Mouse (Mus musculus): ENCODE measurements around the gene Vamp9.

The Vamp9 gene

GRCm38 (mm10) chr5:99906181-99906956 is at the start of gene Vamp9:
Gene Vamp9 (plus strand): TSS chr5:99906254.
- DNase-seq (ENCODE audit: extremely low read depth, low read depth): no peak

DNA sequence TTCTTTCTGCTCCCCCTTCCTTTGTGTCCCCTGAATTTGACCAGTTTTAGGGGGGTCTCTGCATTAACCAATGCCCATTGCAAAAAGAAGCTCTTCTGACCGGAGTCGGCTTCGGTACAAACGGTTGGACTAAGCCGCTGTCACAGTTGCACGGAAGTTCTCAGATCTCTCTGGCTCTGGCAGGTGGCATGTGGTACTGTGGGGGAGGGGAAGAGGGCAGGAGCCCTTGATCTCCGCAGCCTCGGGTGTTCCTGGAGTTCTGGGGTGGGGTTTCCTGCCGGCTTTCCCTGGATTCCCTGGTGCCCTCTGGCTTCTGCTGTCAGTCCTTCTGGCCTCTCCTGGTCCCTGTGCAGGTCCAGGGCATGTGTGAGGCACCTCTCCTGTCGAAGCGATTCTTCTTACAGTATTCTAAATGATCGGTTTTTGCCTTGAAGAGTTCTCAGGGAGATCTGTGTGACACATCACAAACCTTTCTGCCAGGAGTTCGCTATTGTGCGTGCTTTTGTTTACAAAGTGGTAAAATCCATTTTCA is 48.9 kb upstream of the Vamp9 start:
- no peak for DNase-seq (ENCODE audit: extremely low read depth, low read depth)

GRCm38 (mm10) chr5:99859637-99860433 is 46.2 kb upstream of the Vamp9 start:
- no peak for DNase-seq (ENCODE audit: extremely low read depth, low read depth)

DNA sequence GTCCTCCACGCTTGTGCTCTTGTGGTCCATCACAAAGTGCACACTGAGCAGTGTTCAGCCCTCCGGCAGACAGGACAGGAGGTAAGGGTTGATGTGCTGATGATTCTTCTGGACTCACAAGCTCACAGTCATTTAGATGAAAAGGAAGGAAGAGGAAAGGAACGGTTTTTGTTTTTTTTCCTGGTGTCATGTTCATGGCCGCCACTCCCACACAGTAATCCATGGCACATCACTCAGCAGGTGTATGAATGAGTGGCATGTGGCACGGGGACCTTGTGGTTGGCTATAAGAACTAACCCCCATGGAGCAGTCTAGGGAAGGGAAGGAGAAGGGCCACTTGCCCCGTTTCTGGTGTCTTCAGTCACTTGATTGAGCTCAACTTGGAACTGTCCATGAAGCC is 44.2 kb upstream of the Vamp9 start:
- no peak for DNase-seq (ENCODE audit: extremely low read depth, low read depth)

- DNase-seq (ENCODE audit: extremely low read depth, low read depth): no peak
Observed at GRCm38 (mm10) chr5:99863656-99864380, 42.2 kb upstream of the Vamp9 start.

DNA sequence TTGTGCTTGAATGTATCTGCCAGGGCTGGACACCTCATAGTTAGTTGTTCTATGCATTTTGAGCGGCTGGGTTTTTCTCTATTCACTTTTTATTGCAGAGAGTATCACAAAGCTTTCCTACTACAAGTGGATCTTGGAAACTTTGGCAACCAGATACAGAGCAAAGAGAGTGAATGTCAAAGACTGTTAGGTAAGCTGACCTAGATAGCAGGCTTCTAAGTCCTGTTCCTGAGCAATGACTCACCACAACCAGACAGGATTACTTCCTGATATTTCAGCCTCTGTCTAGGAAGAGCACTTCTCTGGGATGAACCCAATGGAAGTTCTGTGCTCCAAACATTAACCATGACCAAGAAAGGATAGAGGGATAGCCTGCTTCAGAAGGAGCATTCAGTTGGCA is 40.3 kb upstream of the Vamp9 start:
- DNase-seq (ENCODE audit: extremely low read depth, low read depth): no peak

DNA sequence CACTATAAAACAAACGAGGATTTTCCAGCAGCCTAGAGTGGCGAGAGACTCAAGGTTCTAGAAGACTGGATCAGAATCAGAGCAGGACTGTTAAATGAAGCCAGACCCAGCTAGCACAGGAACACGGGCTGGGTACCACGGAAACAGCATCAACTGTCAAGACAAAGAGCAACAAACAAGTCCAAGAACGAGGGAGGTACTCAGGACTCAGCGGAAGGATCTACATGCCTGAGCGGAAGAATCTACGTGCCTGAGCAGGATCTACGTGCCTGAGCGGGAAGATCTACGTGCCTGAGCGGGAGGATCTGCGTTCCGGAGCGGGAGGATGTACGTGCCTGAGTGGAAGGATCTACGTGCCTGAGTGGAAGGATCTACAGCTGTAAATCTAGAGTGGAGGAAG is 37.8 kb upstream of the Vamp9 start:
- DNase-seq (ENCODE audit: extremely low read depth, low read depth): no peak

DNA sequence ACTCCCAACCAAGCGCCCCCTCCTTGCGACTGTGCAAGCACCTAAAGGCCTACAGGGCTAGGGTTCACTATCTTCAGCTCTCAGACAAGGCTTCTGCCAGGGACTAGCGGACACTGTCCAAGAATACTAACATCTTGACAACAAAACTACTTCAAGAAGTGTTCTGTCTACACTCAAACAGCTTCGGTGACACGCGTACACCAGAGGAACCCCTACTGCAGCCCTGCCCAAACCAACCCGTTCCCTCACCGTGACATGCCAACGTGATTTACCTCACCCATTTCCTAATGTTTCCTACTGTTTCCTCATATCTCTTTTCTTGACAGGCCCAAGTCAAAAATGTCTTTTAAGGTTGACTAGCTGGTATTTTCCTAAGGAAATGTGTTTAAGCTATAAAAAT is 37.1 kb upstream of the Vamp9 start:
- DNase-seq (ENCODE audit: extremely low read depth, low read depth): no peak

- DNase-seq (ENCODE audit: extremely low read depth, low read depth): no peak
Observed at GRCm38 (mm10) chr5:99877565-99877964, 28.5 kb upstream of the Vamp9 start.

DNA sequence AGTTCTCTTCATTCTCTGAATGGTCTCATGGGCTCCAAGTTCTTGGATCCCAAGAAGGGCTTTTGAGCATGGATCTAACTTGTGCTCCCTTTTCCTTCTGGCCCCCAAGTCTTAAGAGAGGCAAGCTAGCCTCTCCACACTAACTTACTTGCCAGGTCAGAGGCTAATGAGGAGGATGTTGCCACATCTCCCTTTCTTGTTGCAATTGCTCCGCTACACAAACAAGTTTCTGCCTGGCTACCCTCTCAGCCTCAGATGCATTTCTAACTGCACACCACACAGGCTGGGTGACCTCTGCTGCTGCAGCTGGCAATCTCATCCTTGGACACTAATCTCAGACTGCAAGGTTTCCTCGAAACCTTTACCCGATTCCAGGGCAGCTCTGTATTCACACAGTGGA is 23.6 kb upstream of the Vamp9 start:
- DNase-seq (ENCODE audit: extremely low read depth, low read depth): no peak

DNA sequence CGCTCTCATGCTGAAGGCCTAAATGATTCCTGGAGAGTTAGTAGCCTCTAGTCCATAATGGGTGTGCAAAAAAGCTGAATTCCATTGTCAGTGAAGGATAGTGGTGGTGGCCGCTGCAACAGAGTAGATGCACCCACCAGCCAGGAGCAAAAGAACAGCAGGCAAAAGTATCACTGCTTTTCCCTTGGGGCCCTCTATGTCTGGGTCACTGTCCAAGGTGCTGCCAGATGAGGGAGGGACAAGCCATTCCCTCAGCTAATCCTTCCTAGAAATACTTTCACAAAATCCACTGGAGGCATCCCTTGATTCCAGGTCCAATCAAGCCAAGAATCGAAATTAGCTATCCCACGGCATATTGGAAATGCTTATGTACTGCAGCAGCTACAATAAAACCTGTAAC is 22.0 kb upstream of the Vamp9 start:
- DNase-seq (ENCODE audit: extremely low read depth, low read depth): no peak

GRCm38 (mm10) chr5:99887133-99887532 is 18.9 kb upstream of the Vamp9 start:
- DNase-seq (ENCODE audit: extremely low read depth, low read depth): no peak

GRCm38 (mm10) chr5:99891516-99892441 is 14.3 kb upstream of the Vamp9 start:
- no peak for DNase-seq (ENCODE audit: extremely low read depth, low read depth)

DNA sequence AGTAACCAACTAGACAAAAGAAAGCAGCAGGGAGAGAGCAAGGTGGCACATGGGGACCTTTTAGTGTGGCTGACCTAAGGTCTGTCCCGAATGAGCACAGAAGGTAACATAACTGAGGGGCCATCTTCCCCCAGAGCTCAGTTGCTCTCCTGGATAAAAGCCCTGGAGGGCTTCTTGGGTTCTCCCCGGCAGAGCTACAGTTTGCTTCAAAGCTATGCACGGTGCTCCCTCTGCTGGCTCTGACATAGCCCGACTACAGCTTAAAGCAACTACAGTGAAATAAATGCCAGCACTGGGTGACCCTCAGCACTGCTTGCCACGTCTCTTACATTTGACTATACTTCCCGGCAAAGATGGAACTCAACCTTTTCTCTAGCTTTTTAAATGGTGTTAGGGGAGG is 6.0 kb upstream of the Vamp9 start:
- no peak for DNase-seq (ENCODE audit: extremely low read depth, low read depth)

DNA sequence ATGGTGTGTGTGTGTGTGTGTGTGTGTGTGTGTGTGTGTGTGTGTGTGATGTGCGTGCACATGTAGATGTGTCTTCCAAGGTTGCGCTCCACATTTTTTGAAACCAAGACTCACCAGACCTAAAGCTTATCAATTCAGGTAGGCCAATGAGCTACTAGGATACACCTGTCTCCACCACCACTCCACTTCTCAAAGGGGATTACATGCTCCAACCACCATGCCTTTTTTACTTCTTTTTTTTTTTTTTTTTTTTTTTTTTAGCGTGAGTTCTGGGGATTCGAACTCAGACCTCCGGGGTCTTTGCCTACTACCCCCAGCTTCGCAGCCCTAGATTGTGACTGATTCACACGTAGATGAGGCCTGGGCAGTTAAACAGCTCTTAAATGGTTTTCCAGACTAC is 323 bp upstream of the Vamp9 start:
- DNase-seq (ENCODE audit: extremely low read depth, low read depth): no peak

- DNase-seq (ENCODE audit: extremely low read depth, low read depth): no peak
Observed at GRCm38 (mm10) chr5:99915494-99915893, 9.4 kb downstream of the Vamp9 start.

GRCm38 (mm10) chr5:99922033-99922432 is 16.0 kb downstream of the Vamp9 start:
- DNase-seq (ENCODE audit: extremely low read depth, low read depth): peak; percentile 2

- DNase-seq (ENCODE audit: extremely low read depth, low read depth): peak; percentile 50
Observed at GRCm38 (mm10) chr5:99927951-99928350, 21.9 kb downstream of the Vamp9 start.

DNA sequence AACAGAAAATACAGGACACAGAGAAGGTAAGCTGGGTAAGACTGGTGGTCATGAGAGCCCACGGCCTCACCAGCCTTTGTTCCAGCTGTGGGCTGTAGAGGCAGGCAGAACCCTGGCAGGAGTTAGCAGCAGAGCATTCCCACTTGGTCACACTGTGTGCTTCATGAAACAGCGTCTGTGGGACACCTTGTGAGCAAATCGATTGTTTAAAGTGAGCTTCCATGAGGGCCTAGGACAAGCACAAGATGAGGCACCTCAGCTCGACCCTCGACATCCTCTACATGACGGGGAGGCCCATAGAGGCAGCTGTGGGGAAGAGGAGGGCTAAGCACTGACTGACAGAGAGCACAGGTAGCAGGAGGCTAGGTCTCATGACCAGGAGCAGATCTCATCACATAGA is 25.9 kb downstream of the Vamp9 start:
- no peak for DNase-seq (ENCODE audit: extremely low read depth, low read depth)

DNA sequence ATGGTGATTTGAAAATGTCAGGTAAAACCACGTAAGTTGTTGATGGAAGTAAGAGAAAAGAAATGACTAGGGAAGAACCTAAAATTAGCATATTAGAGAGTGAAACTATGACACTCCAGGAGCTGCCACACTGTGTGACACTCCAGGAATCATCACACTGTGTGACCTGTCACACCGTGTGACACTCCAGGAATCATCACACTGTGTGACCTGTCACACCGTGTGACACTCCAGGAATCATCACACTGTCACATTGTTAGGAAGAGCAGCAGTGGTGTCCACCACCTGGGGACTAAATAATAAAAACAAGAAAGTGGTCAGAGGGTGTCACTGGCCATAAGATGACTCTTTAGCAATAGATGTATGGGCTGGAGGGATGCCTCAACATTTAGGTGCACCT is 33.4 kb downstream of the Vamp9 start:
- no peak for DNase-seq (ENCODE audit: extremely low read depth, low read depth)

DNA sequence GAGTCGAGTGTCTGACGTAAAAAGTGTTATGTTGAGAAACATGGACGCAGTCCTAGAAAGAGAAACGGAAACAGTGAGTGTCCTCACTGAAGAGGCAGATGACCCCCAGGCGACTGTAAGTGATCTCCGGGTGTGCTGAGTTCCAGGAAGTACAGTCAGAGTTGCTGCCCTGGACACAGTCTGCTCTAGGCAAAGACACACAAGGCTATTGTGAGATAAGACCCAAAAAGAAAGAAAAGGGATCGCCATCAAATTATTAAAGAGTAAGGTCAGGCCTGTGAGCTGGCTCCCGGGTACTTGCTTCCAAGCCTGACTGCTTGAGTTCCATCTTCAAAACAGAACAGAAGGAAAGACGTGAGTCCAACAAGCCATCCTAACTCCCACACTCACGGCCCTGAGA is 35.2 kb downstream of the Vamp9 start:
- no peak for DNase-seq (ENCODE audit: extremely low read depth, low read depth)
